ENCODE assay signal across 8 mouse cellular contexts in the genomic region with DNA sequence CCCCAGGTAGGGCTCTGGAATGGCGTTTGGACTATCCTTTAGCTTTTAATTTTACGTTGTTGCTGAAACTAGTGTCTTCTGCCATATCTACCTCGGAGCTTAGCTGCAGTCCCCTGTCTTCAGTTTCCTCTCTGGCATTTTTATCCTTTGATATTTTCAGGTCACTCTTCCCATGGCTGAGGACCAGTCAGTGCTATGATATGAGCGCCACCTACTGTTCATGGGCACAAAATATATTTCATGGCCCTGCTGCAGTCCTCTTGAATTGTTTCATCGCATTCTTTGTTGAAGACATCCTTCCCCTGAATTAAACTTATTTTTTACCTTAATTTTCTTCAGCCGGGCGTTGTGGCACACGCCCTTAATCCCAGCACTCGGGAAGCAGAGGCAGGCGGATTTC. TPM values are rescaled to one million over a fixed set of nuclear protein-coding genes. Genes with fewer than 3 reads are reported as not detected.
DNase-seq lines count a peak whose midpoint lies in the region; ATAC-seq and TF ChIP-seq lines count a peak whose summit lies in the region.

No protein-coding gene starts in this region.

- DNase-seq in adipocyte (ENCODE audit: low spot score) = peak; percentile 68
- peak; percentile 84 for DNase-seq in embryo, embryonic 11 days
- DNase-seq in heart, postnatal 14 days = peak; percentile 36 to 71
- peak; percentile 54 to 70 for DNase-seq in kidney, postnatal 36 days
- DNase-seq in lung, adult 2 months = peak; percentile 26
- peak; percentile 26 for DNase-seq in ovary, postnatal 36 days (ENCODE audit: low spot score)

- no peak for TF ChIP-seq POLR2A in lung, adult 2 months (IDR thresholded peaks at IDR 0.05; ENCODE audit: borderline replicate concordance, extremely low read depth, low read depth, low read length)

- H3ac ChIP-seq in C2C12 (ENCODE audit: control insufficient read depth, insufficient read length, low read depth) = no peak overlapping the region

- H3K79me2 ChIP-seq in C2C12 (ENCODE audit: control insufficient read depth, insufficient read depth) = no peaks in the 10 kb centered on the region

- no peaks in the 10 kb centered on the region for H3K4me1 ChIP-seq in lung, adult 2 months (ENCODE audit: control insufficient read depth, insufficient read depth, low read length)

- intact Hi-C loops in heart, postnatal 14 days (cut with DNase I) = loop anchor here (1.0 to 5.0 kb wide), 2 partner anchors 148 to 165 kb away; no protein-coding TSS in a partner anchor

- ATAC-seq in erythroblast, adult 5-6 weeks (replicated peaks; ENCODE audit: low FRiP score, poor library complexity, severe bottlenecking) = no peak

- peak; percentile 27 for TF ChIP-seq CTCF in C2C12 (IDR thresholded peaks at IDR 0.05; ENCODE audit: control insufficient read depth, insufficient read depth, insufficient read length)
- peak; percentile 54 for TF ChIP-seq CTCF in lung, adult 2 months (IDR thresholded peaks at IDR 0.05; ENCODE audit: insufficient read depth, low read length)

- H3K27me3 ChIP-seq in C2C12 (ENCODE audit: control insufficient read depth, insufficient read depth, insufficient read length) = no peaks in the 10 kb centered on the region

- no peak overlapping the region for H3K4me3 ChIP-seq in C2C12 (ENCODE audit: insufficient read depth, poor library complexity, severe bottlenecking)
- H3K4me3 ChIP-seq in lung, adult 2 months (replicated peaks; ENCODE audit: extremely low read depth, low read depth, low read length) = no peak overlapping the region

- H3K36me3 ChIP-seq in C2C12 (ENCODE audit: control insufficient read depth, insufficient read depth) = no peaks in the 10 kb centered on the region

- 14% methylated on average over 10 of the region's 10 CpGs for WGBS in lung, adult 2 months

- H3K79me3 ChIP-seq in C2C12 (ENCODE audit: low read depth) = no peaks in the 10 kb centered on the region

TF ChIP-seq in C2C12, 6 proteins besides CTCF, POLR2A, EP300 and RAD21:
- TF ChIP-seq MYOG (IDR thresholded peaks at IDR 0.05; ENCODE audit: control insufficient read depth, extremely low read depth, insufficient read length) = no peak
- TF ChIP-seq CEBPB (IDR thresholded peaks at IDR 0.05; ENCODE audit: low read depth) = no peak
- TF ChIP-seq MAX (IDR thresholded peaks at IDR 0.05) = no peak
- no peak for TF ChIP-seq FOSL1 (IDR thresholded peaks at IDR 0.05; ENCODE audit: insufficient read depth, low read length, poor library complexity, severe bottlenecking)
- TF ChIP-seq USF1 (IDR thresholded peaks at IDR 0.05; ENCODE audit: low read depth) = no peak
- TF ChIP-seq MYOD1 (IDR thresholded peaks at IDR 0.05; ENCODE audit: control insufficient read depth, insufficient read length, low read depth) = no peak
TF ChIP-seq in C2C12: peak in this region for 0.

RNA-seq across cellular contexts. Expression of a gene that starts 36.5 kb away (rescaled TPM):
- polyA plus RNA-seq in C2C12 (2012; fragmentation: generic; extraction: Trizol) = 28.6 TPM
- 10 to 100 TPM; 15.8 to 19.6 TPM for total RNA-seq in heart, postnatal 14 days (2021)
- 43.2 and 139 TPM in 2 replicates for polyA plus RNA-seq in lung, adult 2 months (2012; rRNA removed)
- 35.9 and 39.0 TPM in 2 replicates for total RNA-seq in erythroblast, adult 5-6 weeks (2015; ENCODE audit: low replicate concordance)
- 54.1 and 57.2 TPM in 2 replicates for total RNA-seq in erythroblast, adult 5-6 weeks (2017; ENCODE audit: low replicate concordance)

Comparison
In these comparisons a context has a peak if more than half of its experiments do, and no peak if none do; other contexts are left out.
1. DNase-seq: peak in every context shown above with its lines; median percentile 84 in embryo, embryonic 11 days; 68 in adipocyte; 62 in kidney, postnatal 36 days; 54 in heart, postnatal 14 days; 26 in lung, adult 2 months; 26 in ovary, postnatal 36 days.